ENCODE assay signal across 8 mouse cellular contexts in the genomic region with DNA sequence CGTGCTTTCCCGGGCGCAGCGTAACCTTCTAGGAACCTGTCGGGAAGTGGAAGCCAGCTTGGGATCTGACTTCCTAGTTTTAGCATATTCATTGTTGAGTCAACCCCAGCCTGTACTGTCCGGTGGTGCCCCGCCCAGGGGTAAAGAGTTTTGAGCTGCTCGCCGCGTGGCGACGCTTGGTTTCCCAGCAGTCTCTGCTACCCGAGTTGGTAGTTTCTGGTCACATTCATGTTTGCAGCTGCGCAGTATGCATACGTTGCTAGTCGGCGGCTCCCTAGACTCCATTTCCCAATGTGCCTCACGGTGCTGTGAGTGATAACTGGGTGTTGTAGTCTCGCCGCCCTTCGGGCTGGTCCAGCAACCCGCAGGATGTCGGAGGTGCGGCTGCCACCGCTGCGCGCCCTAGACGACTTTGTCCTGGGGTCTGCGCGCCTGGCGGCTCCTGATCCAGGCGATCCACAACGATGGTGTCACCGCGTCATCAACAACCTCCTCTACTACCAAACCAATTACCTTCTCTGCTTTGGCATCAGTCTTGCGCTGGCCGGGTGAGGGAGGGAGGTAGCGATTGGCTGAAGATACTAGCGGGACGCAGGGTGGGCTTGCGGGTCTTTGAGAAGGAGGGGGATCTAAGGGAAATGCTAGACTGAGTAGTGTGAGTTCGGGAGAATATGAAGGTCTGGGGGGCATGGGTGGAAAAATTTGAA. TPM values are rescaled to one million over a fixed set of nuclear protein-coding genes. Genes with fewer than 3 reads are reported as not detected.
A peak's percentile ranks its signal among the peaks of the same experiment; 100 is the strongest.
DNase-seq lines count a peak whose midpoint lies in the region; ATAC-seq lines count a peak whose summit lies in the region.

A gene (plus strand): TSS at position 225 of the 707 bp plus-strand sequence.

- peak; percentile 57 to 66 for DNase-seq in gastrocnemius, adult 8-10 months (ENCODE audit: low spot score in 2 of 2)
- peak; percentile 84 for DNase-seq in induced T-regulatory cell, adult 2 months (ENCODE audit: low read depth)
- DNase-seq in left cerebral cortex, adult 9 months (ENCODE audit: low spot score in 2 of 2) = peak; percentile 75 to 86
- DNase-seq in right cerebral cortex, postnatal 14 days = peak; percentile 67
- peak; percentile 83 for DNase-seq in yolk sac, embryonic 10.5 days (ENCODE audit: low spot score)

- peak; percentile 91 for ATAC-seq in activated CD4-positive, CD25-positive, alpha-beta regulatory T cell, adult 4 months
- peak; percentile 98 for ATAC-seq in common myeloid progenitor, adult 5-6 weeks (replicated peaks; ENCODE audit: low read depth, poor library complexity, severe bottlenecking)
- peak; percentile 97 for ATAC-seq in megakaryocyte progenitor cell, adult 5-6 weeks (replicated peaks; ENCODE audit: poor library complexity)

RNA-seq across cellular contexts. Expression of the gene that starts here (rescaled TPM):
- 10 to 100 TPM; 34.0 to 36.1 TPM for polyA plus RNA-seq in activated CD4-positive, CD25-positive, alpha-beta regulatory T cell, adult 4 months (2017; shearing (Covaris generic))
- total RNA-seq in common myeloid progenitor, adult 5-6 weeks (2017) = 6.2 and 10.4 TPM in 2 replicates
- 1 to 10 TPM; 3.6 to 4.6 (median 3.7) TPM for total RNA-seq in gastrocnemius, adult 8-10 months (2022)
- 11.1 and 15.3 TPM in 2 replicates for total RNA-seq in megakaryocyte progenitor cell, adult 5-6 weeks (2015)
- total RNA-seq in megakaryocyte progenitor cell, adult 5-6 weeks (2017) = 3.4 and 4.9 TPM in 2 replicates

Comparison
In these comparisons a context has a peak if more than half of its experiments do, and no peak if none do; other contexts are left out.
1. Peak in every context shown above with its lines: DNase-seq and ATAC-seq.